Mouse (Mus musculus) cerebellum, postnatal 14 days (tissue): ENCODE measurements around the gene Serpina3g.
A peak's percentile ranks its signal among the peaks of the same experiment; 100 is the strongest.
"Not testable (repeated sequence)": the region's sequence is repeated elsewhere in the genome, so short reads cannot be mapped to it uniquely, and the experiment has no call there.

Experiments used
- DNase-seq, 2 experiments: peaks; one replicate each; pipeline ENCODE4 v3.0.0; 2021; ENCODE audit warnings: mixed read lengths in 2 of 2

Serpina3g gene

GRCm38 (mm10) chr12:104235915-104236314 is at the start of gene Serpina3g:
Gene Serpina3g, plus strand, starts transcription at chr12:104236245.
- DNase-seq: no peak

DNA sequence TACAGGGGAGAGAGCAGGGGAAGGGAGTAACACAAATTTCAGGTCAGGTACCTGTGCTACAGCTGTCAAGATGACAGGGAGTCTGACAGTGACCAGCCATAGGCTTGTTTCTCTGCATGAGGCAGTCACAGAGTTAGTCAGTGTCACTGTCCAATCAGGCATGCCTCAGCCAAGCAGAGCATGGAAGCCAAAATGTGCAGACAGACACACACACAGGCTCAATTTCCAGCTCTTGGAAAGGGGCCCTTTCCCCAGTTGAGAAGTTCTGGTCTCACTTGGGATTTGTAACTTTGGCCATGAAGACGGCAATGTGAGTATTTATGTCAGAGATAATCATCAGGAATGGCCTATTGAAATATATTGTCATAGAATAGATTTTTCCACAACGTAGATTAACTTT is 46.8 kb upstream of the Serpina3g start:
- no peak for DNase-seq

DNA sequence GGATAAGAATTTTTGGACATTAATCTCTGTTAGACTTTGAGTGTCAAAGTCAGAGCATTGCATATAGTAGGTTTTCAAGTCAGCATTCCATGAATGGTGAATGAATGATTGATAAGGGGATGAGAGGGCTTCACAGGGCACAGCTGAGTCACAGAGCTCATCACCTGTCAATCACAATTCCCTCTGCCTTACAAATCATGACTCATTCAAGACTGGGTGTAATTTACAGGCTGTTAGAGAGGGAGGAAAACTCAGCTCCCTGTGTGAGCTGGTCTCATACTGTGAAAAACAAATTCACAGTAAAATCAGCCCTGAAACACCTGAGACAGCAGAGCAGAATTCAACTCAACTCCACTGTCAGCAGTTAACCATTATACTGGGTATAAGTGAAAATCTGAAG is 45.2 kb upstream of the Serpina3g start:
- no peak for DNase-seq

DNA sequence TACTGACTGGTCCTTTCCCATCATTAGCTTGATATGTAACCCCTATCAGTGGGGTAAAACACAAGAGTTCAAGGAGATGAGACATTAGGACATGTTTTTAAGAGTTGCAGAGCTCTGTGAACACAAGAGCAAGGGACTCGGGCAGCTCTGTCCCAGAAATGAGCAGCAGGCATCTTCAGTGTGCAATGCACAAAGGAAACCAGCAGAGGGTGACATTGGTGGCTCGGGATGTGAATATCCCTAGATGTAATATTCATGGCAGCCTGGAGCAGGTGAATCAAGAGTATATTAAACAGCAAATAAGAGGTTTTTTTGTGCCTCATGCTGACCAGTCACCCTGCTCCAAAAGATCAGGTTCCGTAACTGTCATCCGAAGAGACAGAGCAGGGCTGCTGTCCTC is 26.9 kb upstream of the Serpina3g start:
- DNase-seq: peak; percentile 4 to 16

- DNase-seq: no peak
These were observed 26.2 kb upstream of the Serpina3g start for GRCm38 (mm10) chr12:104209802-104210201.

DNA sequence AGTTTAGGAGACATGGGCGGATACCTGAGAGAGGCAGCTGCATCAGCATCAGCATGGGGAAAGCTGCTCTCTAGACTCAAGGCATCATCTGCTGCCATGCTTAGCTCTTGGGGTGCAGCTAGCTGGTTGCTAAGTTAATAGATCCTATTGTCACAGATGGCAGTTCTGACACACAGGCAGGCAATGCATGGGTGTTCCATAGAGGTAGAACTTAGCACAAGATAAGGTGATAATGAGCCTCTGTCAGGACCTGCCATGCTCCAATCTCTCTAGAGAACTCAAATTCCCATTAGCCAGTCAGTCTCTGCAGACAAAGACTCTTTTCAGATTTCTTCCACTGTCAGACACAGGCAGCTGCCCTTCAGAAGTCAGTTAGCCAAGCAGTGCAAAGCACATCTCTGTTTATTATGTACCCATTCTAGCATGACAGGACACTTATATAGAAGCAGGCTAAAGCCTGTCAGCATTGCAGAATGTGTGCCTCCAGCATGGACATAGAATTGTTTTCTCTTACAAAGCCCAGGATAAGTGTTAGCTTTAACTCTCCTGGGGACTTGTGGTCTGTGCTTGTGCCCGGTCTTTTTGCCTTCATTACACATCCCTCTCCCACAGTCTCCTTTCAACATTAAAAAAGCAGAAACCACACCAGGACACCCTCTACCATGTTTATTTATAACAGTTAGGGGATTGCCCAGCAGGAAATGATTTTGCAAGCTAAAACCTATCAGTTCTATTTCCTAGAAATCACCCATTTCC is 22.2 kb upstream of the Serpina3g start:
- no peak for DNase-seq

DNA sequence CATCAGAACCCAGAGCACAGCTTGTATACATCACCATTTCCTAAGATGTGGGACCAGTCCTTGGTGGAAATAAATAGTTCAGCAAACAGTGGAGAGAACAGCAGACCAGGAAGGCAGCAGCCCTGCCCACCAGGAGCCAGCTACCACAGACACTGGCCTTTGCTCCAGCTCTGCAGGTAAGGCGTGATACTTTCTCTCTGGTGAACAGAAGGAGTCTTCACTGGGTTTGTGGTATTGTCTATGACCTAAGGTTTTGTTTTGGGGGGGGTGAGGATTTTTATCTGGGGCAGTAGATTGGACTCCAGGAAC is 21.6 kb upstream of the Serpina3g start, which contains the start of gene Serpina3f:
TSS of gene Serpina3f (plus strand) at position 100 of the 309 bp plus-strand sequence.
- no peak for DNase-seq

DNA sequence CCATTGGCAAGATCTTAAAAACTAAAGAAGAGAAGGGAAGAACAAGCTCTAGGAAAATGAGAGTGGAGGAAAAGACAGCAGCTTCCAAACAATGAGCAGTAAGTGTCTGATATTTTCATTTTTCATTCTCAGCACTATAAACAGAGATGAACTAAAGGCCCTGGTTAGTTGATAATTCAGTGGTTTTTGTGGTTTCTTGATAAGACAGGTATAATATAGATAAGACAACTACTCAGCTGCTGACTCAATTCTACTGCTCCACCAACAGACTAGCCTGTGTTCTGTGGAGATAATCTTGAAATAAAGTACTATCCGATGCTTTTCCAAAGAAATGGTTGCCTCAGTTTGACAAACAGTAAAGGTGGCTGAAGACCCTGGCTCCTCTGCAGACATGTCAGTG is 20.8 kb upstream of the Serpina3g start:
- DNase-seq: no peak

GRCm38 (mm10) chr12:104221616-104222015 is 14.4 kb upstream of the Serpina3g start:
- no peak for DNase-seq

DNA sequence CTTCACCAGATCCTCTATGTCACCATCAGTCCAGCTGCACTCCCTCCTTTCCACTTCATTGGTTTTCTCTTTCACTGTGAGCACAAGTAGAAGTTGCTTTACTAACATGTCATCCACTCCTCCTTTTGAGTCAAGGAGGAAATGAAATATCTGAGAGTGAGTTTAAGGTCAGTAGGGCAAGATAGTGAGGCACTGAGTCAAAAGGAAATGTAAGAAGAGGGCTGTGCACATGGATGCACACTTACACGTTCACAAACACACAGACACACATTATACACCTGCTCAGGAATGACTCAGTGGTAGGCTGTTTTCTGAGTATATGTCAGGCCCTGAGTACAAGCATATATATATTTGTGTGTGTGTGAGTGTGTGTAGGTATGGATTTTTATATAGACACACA is 12.4 kb upstream of the Serpina3g start:
- DNase-seq: no peak

DNA sequence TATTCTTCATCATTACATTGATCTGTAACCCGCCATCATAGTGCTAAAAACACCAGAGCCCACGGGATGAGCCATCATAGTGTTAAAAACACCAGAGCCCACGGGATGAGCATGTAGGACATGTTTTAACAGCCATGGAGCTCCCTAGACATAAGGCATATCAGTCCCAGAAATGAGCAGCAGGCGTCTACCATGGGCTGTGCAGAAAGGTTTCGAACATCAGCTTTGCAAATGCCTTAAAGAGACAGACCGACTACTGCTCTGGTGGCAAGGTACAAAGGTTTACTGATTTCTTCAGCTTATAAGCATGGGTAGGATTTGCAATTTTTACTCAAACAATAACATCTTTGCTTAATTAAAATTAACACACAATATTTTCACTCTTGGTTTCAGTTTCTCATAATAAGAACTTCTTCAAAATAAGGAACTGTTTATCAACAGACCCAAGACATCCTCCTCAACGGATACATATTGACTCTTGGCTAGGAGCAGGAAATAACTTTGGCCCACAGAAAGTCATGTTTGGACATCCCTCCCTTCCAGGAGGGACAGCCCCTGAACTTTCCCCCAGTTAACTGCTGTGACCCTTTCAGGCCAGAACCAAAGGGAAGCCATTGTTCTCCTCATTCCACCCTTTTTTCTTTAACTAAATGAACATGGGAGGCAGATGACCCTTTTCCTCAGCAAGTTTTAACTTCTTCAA is 11.3 kb upstream of the Serpina3g start:
- no peak for DNase-seq

DNA sequence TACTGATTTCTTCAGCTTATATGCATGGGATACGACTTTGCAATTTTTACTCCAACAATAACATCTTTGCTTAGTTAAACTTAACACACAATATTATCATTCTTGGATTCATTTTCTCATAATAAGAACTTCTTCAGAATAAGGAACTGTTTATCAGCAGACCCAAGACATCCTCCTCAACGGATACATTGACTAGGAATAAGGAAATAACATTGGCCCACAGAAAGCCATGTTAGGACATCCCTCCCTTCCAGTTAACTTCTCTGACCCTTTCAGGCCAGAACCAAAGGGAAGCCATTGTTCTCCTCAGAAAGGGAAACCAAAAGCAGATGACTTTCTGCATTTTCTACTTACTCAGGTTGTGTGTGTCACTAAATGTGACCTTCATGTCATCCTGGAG is 5.3 kb upstream of the Serpina3g start:
- DNase-seq: no peak

DNA sequence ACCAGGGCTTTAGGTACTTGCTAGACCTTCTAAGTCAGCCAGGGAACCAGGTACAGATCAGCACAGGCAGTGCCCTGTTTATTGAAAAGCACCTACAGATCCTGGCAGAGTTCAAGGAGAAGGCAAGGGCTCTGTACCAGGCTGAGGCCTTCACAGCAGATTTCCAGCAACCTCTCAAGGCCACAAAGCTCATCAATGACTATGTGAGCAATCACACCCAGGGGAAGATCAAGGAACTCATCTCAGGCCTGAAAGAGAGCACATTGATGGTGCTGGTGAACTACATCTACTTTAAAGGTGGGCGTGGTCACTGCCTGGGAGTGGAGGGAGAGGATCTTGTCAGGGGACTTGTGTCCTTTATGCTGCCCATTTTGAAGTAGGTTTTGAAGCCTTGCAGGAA is 2.0 kb downstream of the Serpina3g start:
- DNase-seq: not testable (repeated sequence)

DNA sequence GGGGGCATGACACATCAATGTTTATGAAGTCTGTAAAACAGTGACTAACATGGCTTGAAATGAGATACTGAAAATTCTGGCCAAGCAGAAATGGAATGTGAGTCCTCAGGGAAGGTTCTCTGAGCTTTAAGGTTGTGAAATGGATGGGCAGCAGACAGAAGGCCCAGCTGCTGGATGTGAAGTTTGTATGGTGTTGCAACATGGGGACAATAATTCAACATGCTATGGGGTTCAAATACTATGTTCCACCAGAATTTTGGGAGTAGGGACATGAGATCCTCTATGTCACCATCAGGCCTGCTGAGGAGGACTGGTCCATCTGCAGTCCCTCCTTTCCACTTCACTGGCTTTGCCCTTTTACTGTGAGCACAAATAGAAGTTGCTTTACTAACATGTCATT is 7.3 kb downstream of the Serpina3g start:
- no peak for DNase-seq

DNA sequence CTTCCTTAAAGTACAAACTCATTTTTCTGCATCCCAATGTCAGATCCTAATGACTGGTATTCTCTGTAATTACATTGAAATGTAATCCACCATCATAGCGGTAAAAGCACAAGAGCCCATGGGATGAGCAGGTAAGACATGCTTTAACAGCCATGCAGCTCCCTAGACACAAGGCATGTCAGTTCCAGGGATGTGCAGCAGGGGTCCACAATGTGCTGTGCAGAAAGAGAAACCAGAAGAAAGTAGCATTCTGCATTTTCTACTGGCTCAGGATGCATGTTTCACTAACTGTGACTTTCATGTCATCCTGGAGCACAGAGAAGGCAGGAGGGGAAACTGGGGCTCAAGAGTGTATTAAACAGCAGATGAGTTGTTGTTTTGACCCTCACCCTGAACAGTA is 9.0 kb downstream of the Serpina3g start:
- peak in 1 of 2 experiments; percentile 7 for DNase-seq

GRCm38 (mm10) chr12:104245595-104245994 is 9.6 kb downstream of the Serpina3g start:
- no peak for DNase-seq

DNA sequence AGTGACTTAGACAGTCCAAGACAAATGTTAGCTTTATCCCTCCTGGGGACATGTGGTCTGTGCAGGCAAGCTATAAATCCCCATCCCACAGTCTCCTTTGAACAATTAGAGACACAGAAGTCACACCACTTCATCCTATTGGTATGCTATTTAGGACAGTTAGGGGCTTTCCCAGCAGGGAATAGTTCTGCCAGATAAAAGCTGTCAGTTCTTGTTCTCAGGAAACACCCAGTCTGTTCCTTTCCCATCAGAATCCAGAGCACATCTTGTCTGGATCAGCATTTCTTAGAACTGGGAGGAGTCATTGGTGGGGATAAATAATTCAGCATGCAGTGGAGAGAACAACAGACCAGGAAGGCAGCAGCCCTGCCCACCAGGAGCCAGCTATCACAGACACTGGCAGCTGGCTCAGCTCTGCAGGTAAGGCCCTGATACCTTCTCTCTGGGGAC is 11.5 kb downstream of the Serpina3g start:
- DNase-seq: no peak

DNA sequence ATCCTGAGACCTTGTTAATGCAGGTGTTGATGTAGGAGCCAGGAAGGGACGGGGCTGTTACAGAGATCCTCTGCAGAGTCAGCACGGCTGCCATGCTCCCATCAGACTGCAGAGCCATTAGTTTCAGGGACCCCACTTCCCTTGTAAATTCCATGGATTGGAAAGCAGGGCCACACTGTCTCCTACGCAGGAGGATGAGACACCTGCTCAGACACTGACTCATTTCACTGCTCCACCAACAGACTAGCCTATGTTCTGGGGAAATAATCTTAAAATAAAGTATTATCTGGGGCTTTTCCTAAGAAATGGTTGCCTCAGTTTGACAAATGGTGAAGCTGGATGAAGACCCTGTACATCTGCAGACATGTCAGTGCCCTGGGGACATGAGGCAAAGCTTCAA is 12.2 kb downstream of the Serpina3g start:
- no peak for DNase-seq

DNA sequence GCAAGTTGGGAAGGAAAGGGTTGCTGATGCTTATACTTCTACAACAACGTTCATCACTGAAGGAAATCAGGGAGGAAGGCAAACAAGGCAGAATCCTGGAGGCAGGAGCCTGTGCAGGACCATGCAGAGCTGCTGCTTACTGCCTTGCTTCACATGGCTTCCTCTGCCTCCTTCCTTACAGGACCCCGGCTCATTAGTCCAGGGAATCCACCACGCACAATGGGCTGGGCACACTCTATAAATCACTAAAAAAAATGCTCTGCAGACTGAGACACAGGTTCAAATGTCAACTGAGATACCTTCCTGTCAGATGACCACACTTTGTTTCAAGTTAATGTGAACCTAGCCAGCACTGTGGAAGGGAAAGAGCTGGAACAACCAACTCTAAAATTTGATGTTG is 25.0 kb downstream of the Serpina3g start:
- no peak for DNase-seq

- no peak for DNase-seq
These were observed 26.8 kb downstream of the Serpina3g start, which contains the start of gene Serpina3i for GRCm38 (mm10) chr12:104262863-104263262. Gene Serpina3i, plus strand, starts transcription at chr12:104263122.

GRCm38 (mm10) chr12:104266374-104266773 is 30.3 kb downstream of the Serpina3g start:
- no peak for DNase-seq

DNA sequence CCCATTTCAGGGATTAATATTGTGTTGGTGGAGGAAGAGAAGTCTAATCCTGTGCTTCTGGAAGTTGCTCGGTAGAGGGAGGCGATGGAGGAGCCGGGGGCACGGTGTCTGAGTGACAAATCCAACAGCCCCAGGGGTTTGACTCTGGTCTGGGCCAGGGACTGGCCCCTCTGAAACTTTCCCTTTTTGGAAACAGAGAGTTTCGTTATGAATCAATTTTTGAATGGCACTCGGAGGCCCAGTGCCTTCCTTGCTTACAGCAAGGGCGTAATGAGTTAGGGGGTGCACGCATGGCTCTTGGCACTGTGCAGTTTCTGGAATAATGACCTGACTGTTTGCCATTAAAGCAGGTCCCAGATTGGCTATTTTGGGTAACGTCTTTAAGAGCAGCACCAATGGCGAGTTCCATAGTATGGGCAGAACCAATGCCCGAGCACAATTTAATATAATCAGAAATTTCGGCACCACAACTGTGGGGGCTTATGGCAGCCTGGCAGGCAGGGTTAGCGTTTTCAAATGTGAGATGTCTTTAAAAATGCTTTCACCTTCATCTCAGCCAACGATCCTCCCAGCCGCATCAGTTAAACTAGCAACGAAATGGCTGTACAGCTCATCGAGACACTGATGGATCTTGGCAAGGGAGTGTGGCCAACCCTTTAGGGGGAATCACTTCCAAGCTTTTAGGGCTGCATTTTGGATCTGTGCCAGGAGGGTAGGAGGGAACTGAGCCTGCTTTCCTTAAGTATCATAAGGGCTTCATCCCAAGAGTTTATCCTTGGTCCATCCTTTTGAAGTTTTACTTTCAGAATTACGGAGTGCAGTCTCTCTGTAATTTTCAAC is 42.4 kb downstream of the Serpina3g start:
- DNase-seq: no peak

DNA sequence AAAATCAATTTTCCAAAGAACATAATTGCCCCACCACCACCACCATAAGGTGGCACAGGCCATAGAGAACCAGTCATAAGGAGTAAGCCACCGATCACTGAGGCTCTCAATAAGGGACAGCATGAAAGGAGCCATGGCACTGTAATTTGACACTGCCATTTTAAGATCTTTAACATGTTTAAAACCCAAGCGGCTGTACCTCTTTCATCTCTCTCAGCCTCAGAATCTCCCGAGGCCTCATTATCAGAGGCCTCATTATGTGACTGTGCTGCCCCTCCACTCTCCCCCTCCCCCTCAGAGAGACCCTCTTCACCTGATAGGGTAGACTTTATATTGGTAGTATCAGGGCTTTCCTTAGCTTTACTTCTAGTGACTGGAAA is 43.0 kb downstream of the Serpina3g start:
- DNase-seq: no peak

GRCm38 (mm10) chr12:104283380-104283779 is 47.3 kb downstream of the Serpina3g start:
- no peak for DNase-seq
